Mouse (Mus musculus): Measurements from ENCODE around the gene Ehbp1. TPM values are rescaled to one million over a fixed set of nuclear protein-coding genes. Genes with fewer than 3 reads are reported as not detected.

Ehbp1 gene
- polyA plus RNA-seq, 1 experiment from 2014 or later = 11.8 TPM

DNA sequence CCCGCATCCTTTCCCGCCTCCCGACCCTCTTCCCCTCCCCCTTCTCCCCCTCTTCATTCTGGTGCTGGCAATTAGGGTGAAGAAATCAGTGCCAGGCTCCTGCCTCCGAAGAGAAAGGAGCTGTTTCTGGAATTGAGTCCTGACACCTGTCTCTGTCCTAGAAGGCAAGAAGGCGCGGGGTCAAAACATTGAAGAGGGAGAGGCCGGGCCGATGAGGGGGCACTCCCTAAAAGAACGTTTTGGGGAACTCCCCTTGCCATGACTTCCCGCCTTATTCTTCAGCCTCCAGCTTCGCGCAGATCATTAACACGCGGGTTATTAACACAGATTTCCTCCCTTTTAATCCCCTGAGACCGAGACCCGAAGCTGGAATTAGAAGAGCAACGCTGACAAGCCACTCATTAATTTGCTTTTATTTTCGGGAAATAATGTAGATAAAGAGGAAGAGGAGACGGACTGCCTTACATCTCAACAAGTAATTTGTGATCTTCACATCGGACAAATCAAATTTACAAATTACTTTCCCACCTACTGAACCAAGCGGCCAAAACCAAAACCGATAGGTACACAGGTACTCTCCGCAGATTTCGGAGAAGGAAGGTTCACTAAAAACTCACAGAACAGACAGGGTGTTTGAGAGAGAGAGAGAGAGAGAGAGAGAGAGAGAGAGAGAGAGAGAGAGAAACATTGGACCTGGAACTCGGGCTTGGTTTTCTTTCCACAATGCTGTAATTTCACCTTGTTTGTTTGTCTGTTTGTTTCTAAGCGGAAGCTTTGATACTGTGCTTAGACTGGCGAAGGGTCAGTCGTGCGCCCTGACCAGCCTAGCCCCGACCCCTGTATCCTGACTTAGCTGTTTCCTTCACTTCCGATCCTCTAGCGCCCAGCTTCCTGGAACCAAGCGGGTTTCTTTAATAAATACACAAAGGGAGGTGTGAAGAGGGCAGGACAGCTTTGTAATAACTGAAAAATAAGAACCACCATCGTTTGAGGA is 347.4 kb downstream of the Ehbp1 start:
- no peak overlapping the region for H3K4me3 ChIP-seq (replicated peaks)
- no peak overlapping the region for H3K4me2 ChIP-seq

DNA sequence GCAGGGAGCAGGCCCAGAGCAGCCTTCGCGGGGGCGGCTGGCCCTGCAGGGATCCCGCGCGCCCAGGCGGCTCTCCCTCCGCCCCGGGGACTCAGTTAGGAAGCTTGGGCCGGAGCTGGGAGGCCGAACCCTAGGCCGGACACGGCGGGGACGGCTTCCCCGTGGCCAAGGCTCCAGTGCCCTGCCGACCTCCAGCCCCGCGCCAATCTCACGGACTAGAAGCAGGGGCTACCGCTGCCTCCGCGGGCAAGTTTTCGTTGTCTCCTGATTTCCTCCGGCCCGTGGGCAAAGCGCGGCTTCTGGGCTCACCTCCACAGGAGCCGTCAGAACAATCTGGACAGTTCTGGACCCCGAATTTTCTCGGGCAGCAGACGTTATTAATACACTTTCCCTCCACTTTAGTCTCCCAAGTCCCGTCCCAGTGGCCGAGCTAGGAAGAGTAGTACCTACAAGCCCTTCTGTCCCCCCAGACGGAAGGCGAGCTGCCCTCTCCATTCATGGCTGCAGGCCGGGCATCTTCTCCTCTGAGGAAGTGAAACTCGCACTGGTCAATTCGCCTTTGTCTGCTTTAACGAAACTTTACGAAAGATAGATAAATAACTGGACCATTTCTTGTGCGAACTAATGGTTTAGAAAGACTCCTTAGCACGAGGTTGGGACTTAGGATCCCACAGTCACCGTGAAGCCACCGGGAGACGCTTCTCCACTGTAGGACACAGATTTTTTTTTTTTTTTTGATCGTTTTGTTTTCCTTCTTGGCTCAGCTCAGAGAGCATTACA is 348.3 kb downstream of the Ehbp1 start:
- peak overlapping the region; percentile 26; the same call in 1 of the 2 replicates for H3K4me2 ChIP-seq
- H3K27ac ChIP-seq = no peak overlapping the region
- H3K9ac ChIP-seq (replicated peaks) = no peak overlapping the region
- H3K27me3 ChIP-seq = peaks cover 85% of the 10 kb centered on the region
- H3K4me1 ChIP-seq (replicated peaks) = peaks cover 24% of the 10 kb centered on the region
- no peaks in the 10 kb centered on the region for H3K36me3 ChIP-seq
- no peaks in the 10 kb centered on the region for H3K9me3 ChIP-seq
- H3K4me3 ChIP-seq (replicated peaks) = peak overlapping the region; percentile 22
- WGBS = 1% methylated on average over 47 of the region's 47 CpGs
- peak; percentile 3; the same call in 1 of the 2 replicates for ATAC-seq (ENCODE audit: insufficient number of reproducible peaks, insufficient read depth, low FRiP score, low TSS enrichment, low read depth)

More for the DNA sequence above, 347.4 kb downstream of the Ehbp1 start:
- 2% methylated on average over 34 of the region's 34 CpGs for WGBS
- Histone ChIP-seq H3K9ac (replicated peaks) (no peak overlapping the region), H3K27ac (no peak overlapping the region), H3K27me3 (peaks cover 86% of the 10 kb centered on the region), H3K36me3 (no peaks in the 10 kb centered on the region), H3K4me1 (replicated peaks) (peaks cover 24% of the 10 kb centered on the region), H3K9me3 (no peaks in the 10 kb centered on the region)
- ATAC-seq (ENCODE audit: insufficient number of reproducible peaks, insufficient read depth, low FRiP score, low TSS enrichment, low read depth) = no peak

DNA sequence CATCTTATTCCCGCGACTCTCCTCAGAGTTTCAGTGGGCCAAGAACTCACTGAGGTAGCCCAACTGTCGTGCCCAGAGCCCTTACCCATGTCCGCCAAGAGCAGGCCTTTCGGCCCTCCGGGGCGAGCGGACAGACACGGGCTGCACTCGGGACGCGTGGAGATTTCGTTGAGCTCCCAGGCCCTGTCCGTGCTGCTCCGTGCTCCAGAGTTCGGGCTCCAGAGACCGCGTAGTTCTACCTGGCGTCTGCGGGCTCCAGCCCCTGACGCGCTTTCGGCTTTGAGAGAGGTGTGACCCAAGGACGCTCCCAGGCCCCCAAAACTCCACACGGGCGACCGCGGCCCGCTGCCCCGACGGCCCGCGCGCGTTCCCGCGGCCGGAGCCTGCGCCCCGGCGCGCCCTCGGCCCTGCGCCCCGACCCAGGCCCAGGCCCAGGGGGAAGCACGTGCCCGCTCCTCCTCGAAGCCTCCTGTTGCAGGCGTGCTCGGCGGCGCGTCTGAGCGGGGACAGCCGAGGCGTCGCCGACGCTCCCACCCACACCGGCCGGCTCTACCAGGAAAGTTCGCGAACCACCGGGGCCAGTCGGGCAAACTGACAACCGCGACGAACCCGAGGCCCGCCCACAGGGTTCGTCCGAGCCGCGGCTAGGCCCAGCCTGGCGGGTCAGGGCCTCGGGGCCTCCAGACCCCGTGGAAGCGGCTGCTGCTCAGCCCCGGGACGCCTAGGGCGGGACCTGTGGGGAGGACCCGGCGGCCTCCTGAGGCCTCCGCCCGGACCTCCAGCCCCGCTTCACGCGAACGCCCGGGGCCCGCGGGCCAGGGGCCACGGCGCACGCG is 349.1 kb downstream of the Ehbp1 start:
- Histone ChIP-seq H3K27ac (no peak overlapping the region), H3K9ac (replicated peaks) (no peak overlapping the region), H3K9me3 (no peaks in the 10 kb centered on the region), H3K4me2 (peak overlapping the region; percentile 26), H3K27me3 (peaks cover 81% of the 10 kb centered on the region), H3K4me1 (replicated peaks) (peaks cover 24% of the 10 kb centered on the region), H3K4me3 (replicated peaks) (peak overlapping the region; percentile 22), H3K36me3 (no peaks in the 10 kb centered on the region)
- peak; percentile 32; the same call in 1 of the 2 replicates for ATAC-seq (ENCODE audit: insufficient number of reproducible peaks, insufficient read depth, low FRiP score, low TSS enrichment, low read depth)
- WGBS = 1% methylated on average over 95 of the region's 96 CpGs

DNA sequence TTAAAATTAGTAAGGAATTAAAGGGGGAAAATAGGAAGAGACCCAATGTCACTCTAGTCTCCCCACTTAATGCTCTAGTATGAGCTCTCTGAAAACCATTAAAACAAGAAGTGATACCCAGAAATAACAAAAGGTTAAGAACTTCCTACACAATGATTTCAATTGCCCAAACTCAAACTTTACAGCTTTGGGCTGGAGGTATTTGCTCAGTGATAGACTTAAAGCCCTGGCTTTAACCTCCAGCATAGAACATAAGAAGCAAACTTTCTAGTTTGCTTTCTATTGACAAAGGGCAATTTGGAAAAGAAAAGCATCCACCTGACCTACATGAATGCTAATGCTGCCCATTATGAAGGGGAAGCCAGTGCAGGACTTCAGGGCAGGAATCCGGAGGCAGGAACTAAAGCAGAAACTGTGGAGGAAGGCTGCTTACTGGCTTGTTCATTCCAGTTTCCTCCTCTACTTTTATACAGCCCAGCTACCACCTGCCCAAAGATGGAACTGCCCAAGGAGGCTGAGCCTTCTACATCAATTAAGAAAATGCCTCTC is 353.6 kb downstream of the Ehbp1 start:
- Histone ChIP-seq H3K9ac (replicated peaks) (no peak overlapping the region), H3K36me3 (no peaks in the 10 kb centered on the region), H3K4me2 (no peak overlapping the region), H3K4me1 (replicated peaks) (peaks cover 7% of the 10 kb centered on the region), H3K27me3 (peaks cover 45% of the 10 kb centered on the region), H3K9me3 (no peaks in the 10 kb centered on the region), H3K4me3 (replicated peaks) (no peak overlapping the region), H3K27ac (no peak overlapping the region)
- no peak for ATAC-seq (ENCODE audit: insufficient number of reproducible peaks, insufficient read depth, low FRiP score, low TSS enrichment, low read depth)
- 79% methylated on average over 1 of the region's 1 CpGs for WGBS

DNA sequence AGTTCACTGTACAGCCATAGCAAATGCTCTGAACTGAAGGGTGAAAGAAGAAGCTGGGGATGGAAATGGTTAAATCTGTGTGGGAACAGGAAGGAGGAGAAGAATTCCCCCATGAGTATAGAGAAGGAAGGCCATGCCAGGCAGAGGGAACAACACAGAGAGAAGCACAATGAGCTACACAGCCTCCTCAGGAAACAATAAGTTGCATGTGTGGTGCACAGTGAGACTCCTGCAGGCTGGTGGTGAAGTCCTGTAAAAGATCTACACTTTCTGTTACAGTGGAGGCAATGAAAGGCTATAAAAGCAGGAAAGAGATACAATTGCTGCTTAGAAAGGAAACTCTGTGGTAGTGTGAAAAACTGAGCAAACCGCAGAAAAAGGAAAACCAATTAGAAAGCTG is 357.0 kb downstream of the Ehbp1 start:
- H3K36me3 ChIP-seq = no peaks in the 10 kb centered on the region
- peaks cover 23% of the 10 kb centered on the region for H3K27me3 ChIP-seq
- no peaks in the 10 kb centered on the region for H3K9me3 ChIP-seq
- 26% methylated on average over 1 of the region's 1 CpGs for WGBS
- no peak overlapping the region for H3K4me2 ChIP-seq
- H3K27ac ChIP-seq = no peak overlapping the region
- ATAC-seq (ENCODE audit: insufficient number of reproducible peaks, insufficient read depth, low FRiP score, low TSS enrichment, low read depth) = no peak
- no peak overlapping the region for H3K4me3 ChIP-seq (replicated peaks)
- H3K9ac ChIP-seq (replicated peaks) = no peak overlapping the region
- no peaks in the 10 kb centered on the region for H3K4me1 ChIP-seq (replicated peaks)

DNA sequence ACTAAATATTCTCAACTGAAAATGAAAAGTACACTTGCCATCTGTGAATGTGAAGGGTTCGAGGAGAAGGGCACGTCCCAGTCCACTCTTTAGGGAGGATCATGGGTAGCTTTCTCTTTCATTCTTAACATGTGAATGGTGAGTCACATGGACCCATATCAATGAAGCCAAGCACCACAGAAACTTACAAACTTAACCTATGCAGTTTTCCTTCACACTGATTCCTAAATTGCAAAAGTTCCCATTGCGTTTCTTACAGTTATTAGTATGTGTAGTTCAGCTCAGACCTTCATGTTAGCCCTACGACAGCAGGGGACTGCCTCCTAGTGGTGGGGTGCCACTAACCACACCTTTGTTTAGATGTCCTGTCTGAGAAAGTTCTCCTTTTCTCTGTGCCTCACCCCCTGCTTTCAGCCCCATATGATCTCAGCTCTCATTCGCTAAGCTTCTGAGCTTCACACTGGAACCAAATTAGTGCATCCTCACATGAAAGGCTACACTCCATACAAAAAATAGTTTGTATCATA is 368.0 kb downstream of the Ehbp1 start:
- Histone ChIP-seq H3K9me3 (no peaks in the 10 kb centered on the region), H3K27ac (no peak overlapping the region), H3K4me1 (replicated peaks) (no peaks in the 10 kb centered on the region), H3K4me2 (no peak overlapping the region), H3K4me3 (replicated peaks) (no peak overlapping the region), H3K9ac (replicated peaks) (no peak overlapping the region), H3K27me3 (no peaks in the 10 kb centered on the region), H3K36me3 (no peaks in the 10 kb centered on the region)
- 80% methylated on average over 5 of the region's 5 CpGs for WGBS
- no peak for ATAC-seq (ENCODE audit: insufficient number of reproducible peaks, insufficient read depth, low FRiP score, low TSS enrichment, low read depth)

DNA sequence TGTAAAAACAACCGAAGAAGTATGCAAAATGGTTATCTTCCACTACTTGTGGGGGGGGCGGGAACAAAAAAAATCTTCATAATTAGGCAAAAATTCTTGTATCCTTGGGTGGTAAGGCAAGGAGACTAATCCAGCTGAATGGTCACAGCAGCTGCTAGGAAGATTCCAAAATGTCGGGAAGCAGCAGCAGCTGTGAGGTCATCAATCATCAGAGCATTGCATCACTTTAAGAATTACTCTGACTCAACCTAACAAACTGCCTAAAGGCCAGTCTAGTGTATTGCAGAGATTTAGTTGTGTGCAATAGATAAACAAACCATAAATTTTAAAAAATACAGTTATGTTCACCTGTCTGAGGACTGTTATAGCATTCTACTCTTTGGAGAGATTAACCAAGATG is 368.5 kb downstream of the Ehbp1 start:
- H3K4me3 ChIP-seq (replicated peaks) = no peak overlapping the region
- H3K9me3 ChIP-seq = no peaks in the 10 kb centered on the region
- WGBS = 68% methylated on average over 3 of the region's 3 CpGs
- H3K4me2 ChIP-seq = no peak overlapping the region
- ATAC-seq (ENCODE audit: insufficient number of reproducible peaks, insufficient read depth, low FRiP score, low TSS enrichment, low read depth) = no peak
- no peaks in the 10 kb centered on the region for H3K4me1 ChIP-seq (replicated peaks)
- no peak overlapping the region for H3K9ac ChIP-seq (replicated peaks)
- no peak overlapping the region for H3K27ac ChIP-seq
- no peaks in the 10 kb centered on the region for H3K27me3 ChIP-seq
- no peaks in the 10 kb centered on the region for H3K36me3 ChIP-seq

DNA sequence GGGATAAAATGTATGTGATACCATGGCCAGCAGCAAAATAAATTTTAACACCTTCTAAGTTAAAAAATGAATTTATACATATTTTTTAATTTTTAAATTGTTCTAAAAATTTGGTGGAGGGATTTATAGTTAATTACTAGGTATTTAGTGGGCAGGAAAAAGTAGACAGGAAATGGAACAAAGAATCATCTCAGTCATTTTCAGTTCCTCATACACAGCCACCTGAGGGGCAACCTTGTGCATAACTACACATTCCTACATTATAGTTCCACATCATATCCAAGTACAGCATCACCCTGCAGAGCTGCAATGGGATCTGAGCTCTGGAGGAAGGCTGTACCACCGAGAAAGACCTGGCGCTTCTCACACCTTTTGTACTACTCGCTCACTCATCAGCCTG is 373.2 kb downstream of the Ehbp1 start:
- WGBS = 96% methylated on average over 3 of the region's 3 CpGs
- Histone ChIP-seq H3K4me1 (replicated peaks) (no peaks in the 10 kb centered on the region), H3K27ac (no peak overlapping the region), H3K4me2 (no peak overlapping the region), H3K4me3 (replicated peaks) (no peak overlapping the region), H3K27me3 (no peaks in the 10 kb centered on the region), H3K36me3 (no peaks in the 10 kb centered on the region), H3K9me3 (no peaks in the 10 kb centered on the region), H3K9ac (replicated peaks) (no peak overlapping the region)
- ATAC-seq (ENCODE audit: insufficient number of reproducible peaks, insufficient read depth, low FRiP score, low TSS enrichment, low read depth) = no peak

All from limb, embryonic 12.5 days (tissue).